Mouse (Mus musculus) stomach, postnatal 0 days (tissue): ENCODE data around the gene Slc25a35. TPM values are rescaled to one million over a fixed set of nuclear protein-coding genes. Genes with fewer than 3 reads are reported as not detected.
"Not testable (repeated sequence)": the region's sequence is repeated elsewhere in the genome, so short reads cannot be mapped to it uniquely, and the experiment has no call there.

Experiments used
- ATAC-seq: fragments of 200-750 bp; cut with Nextera tagmentation; 2 replicates; pipeline ENCODE4 v1.8.0; 2017; ENCODE audit not compliant: low FRiP score, low TSS enrichment
- DNase-seq: peaks from one replicate; pipeline ENCODE4 v3.0.0-alpha.2; 2016; ENCODE audit warnings: low spot score
- H3K27ac ChIP-seq: fragments of 300-500 bp; sonication (generic); replicated peaks from 2 replicates; pipeline ENCODE4 v1.5.1; 2014; ENCODE audit warnings: mild to moderate bottlenecking, control low read depth
- H3K27me3 ChIP-seq: fragments of 300-500 bp; sonication (generic); 2 replicates; pipeline ENCODE4 v1.6.1; 2014; ENCODE audit warnings: low read length; ENCODE audit not compliant: control insufficient read depth, insufficient read depth
- H3K36me3 ChIP-seq: fragments of 300-500 bp; sonication (generic); 2 replicates; pipeline ENCODE4 v1.6.1; 2014; ENCODE audit warnings: low read length, mixed read lengths; ENCODE audit not compliant: control insufficient read depth, insufficient read depth
- H3K4me1 ChIP-seq: fragments of 300-500 bp; sonication (generic); replicated peaks from 2 replicates; pipeline ENCODE4 v1.6.1; 2014; ENCODE audit warnings: antibody characterized with exemption; ENCODE audit not compliant: control insufficient read depth, insufficient read depth
- H3K4me2 ChIP-seq: fragments of 300-500 bp; sonication (generic); replicated peaks from 2 replicates; pipeline ENCODE4 v1.6.1; 2014; ENCODE audit warnings: low read depth, mild to moderate bottlenecking, control low read depth, moderate library complexity
- H3K4me3 ChIP-seq: fragments of 300-500 bp; sonication (generic); 2 replicates; pipeline ENCODE4 v1.5.1; 2014; ENCODE audit warnings: low read depth, low read length, control low read depth
- H3K9ac ChIP-seq: fragments of 300-500 bp; sonication (generic); 2 replicates; pipeline ENCODE4 v1.6.1; 2014; ENCODE audit warnings: mild to moderate bottlenecking, low read length, control low read depth, mixed read lengths
- H3K9me3 ChIP-seq: fragments of 300-500 bp; sonication (generic); 2 replicates; pipeline ENCODE4 v1.6.1; 2016; ENCODE audit warnings: low read length; ENCODE audit not compliant: control insufficient read depth
- CTCF ChIP-seq: IDR thresholded peaks from 2 replicates; pipeline ENCODE4 v1.5.1; 2016; ENCODE audit warnings: antibody characterized with exemption, low read depth, mild to moderate bottlenecking, moderate library complexity
- EP300 ChIP-seq: optimal IDR thresholded peaks from 2 replicates; pipeline ENCODE3; 2016; ENCODE audit warnings: antibody characterized with exemption
- WGBS: fragments of 180-500 bp; shearing (Covaris S2); extraction: QIAGEN DNeasy Blood & Tissue Kit; methylation state at CpG from one replicate; pipeline ENCODE4 v1.1.7; 2014; 5-methylcytosine and 5-hydroxymethylcytosine counted together
- polyA plus RNA-seq: library from polyadenylated mRNA; unstranded; fragments of >200 nt; fragmentation: Nextera tagmentation; extraction: Ambion mirVana; gene quantifications from 2 replicates; pipeline ENCODE4 v1.2.1, GENCODE M21; 2015

Slc25a35 gene
- polyA plus RNA-seq, 1 experiment from 2014 or later, result 4.9 TPM

GRCm38 (mm10) chr11:69010400-69011323 lies 42.7 kb downstream of the Slc25a35 start:
- Histone ChIP-seq H3K9me3 (no peaks in the 10 kb centered on the region), H3K36me3 (no peaks in the 10 kb centered on the region), H3K4me2 (no peak overlapping the region), H3K27me3 (no peaks in the 10 kb centered on the region), H3K27ac (no peak overlapping the region), H3K9ac (no peak overlapping the region), H3K4me1 (no peaks in the 10 kb centered on the region), H3K4me3 (no peak overlapping the region)
- DNase-seq (no peak), ATAC-seq (no peak)
- TF ChIP-seq CTCF (no peak), EP300 (no peak)
- 87% methylated on average over 15 of the region's 15 CpGs for WGBS

- not testable (repeated sequence) for ATAC-seq, H3K9me3 ChIP-seq, H3K36me3 ChIP-seq, H3K9ac ChIP-seq, H3K27me3 ChIP-seq, H3K4me1 ChIP-seq, DNase-seq
- TF ChIP-seq CTCF, result peak; percentile 19
- WGBS, result 72% methylated on average over 2 of the region's 2 CpGs
- Histone ChIP-seq H3K4me2 (peak overlapping the region; percentile 79), H3K4me3 (peak overlapping the region; percentile 45), H3K27ac (peak overlapping the region; percentile 93)
Measured at GRCm38 (mm10) chr11:69011445-69011844, 43.5 kb downstream of the Slc25a35 start.

GRCm38 (mm10) chr11:69012071-69012601 lies 44.2 kb downstream of the Slc25a35 start:
- Histone ChIP-seq H3K4me2 (peak overlapping the region; percentile 79), H3K27me3 (no peaks in the 10 kb centered on the region), H3K4me1 (no peaks in the 10 kb centered on the region), H3K9me3 (no peaks in the 10 kb centered on the region), H3K27ac (peak overlapping the region; percentile 93), H3K9ac (peak overlapping the region; percentile 66), H3K4me3 (peak overlapping the region; percentile 45), H3K36me3 (no peaks in the 10 kb centered on the region)
- DNase-seq (peak; percentile 91), ATAC-seq (peak; percentile 78)
- TF ChIP-seq CTCF, result no peak
- no peak for TF ChIP-seq EP300
- WGBS, result under 1% methylated on average over 18 of the region's 18 CpGs

GRCm38 (mm10) chr11:69015644-69016441 lies 47.9 kb downstream of the Slc25a35 start, which contains the start of gene Ctc1:
Ctc1 (plus strand) TSS chr11:69015911.
- peak within 1 kb of the TSS; percentile 61 for H3K9ac ChIP-seq
- no peaks in the 10 kb centered on the region for H3K4me1 ChIP-seq
- no peaks in the 10 kb centered on the region for H3K36me3 ChIP-seq
- ATAC-seq, result peak; percentile 95
- peak; percentile 93 for DNase-seq
- H3K4me2 ChIP-seq, result peak within 1 kb of the TSS; percentile 63
- no peaks in the 10 kb centered on the region for H3K27me3 ChIP-seq
- no peaks in the 10 kb centered on the region for H3K9me3 ChIP-seq
- WGBS, result 2% methylated on average over 38 of the region's 38 CpGs
- H3K27ac ChIP-seq, result peak within 1 kb of the TSS; percentile 88
- TF ChIP-seq EP300, result no peak
- peak; percentile 77 for TF ChIP-seq CTCF
- H3K4me3 ChIP-seq, result peak within 1 kb of the TSS; percentile 61

GRCm38 (mm10) chr11:69016755-69017154 lies 48.8 kb downstream of the Slc25a35 start:
- DNase-seq, result no peak
- Histone ChIP-seq H3K27ac (peak overlapping the region; percentile 88), H3K4me3 (peak overlapping the region; percentile 61), H3K4me1 (no peaks in the 10 kb centered on the region), H3K27me3 (no peaks in the 10 kb centered on the region), H3K36me3 (no peaks in the 10 kb centered on the region; the same call in 1 of the 2 replicates), H3K9ac (peak overlapping the region; percentile 61), H3K9me3 (no peaks in the 10 kb centered on the region), H3K4me2 (peak overlapping the region; percentile 63)
- TF ChIP-seq CTCF (no peak), EP300 (no peak)
- 61% methylated on average over 3 of the region's 3 CpGs for WGBS
- no peak for ATAC-seq
